Mouse (Mus musculus) heart, postnatal 0 days (tissue): ENCODE data around the gene Foxf1.

Experiments used
- CTCF ChIP-seq: IDR thresholded peaks from 2 replicates; pipeline ENCODE4 v1.5.1; 2016; ENCODE audit warnings: antibody characterized with exemption, control low read depth, low read depth
- EP300 ChIP-seq: IDR thresholded peaks from 2 replicates; pipeline ENCODE4 v1.6.1; 2016; ENCODE audit warnings: antibody characterized with exemption, low read depth

- TF ChIP-seq CTCF: no peak
- no peak for TF ChIP-seq EP300
Observed at GRCm38 (mm10) chr8:121047441-121047840, 36.7 kb upstream of the Foxf1 start.
